Mouse (Mus musculus) urinary bladder, adult 2 months (tissue): ENCODE data around the gene Noct. TPM values are rescaled to one million over a fixed set of nuclear protein-coding genes. Genes with fewer than 3 reads are reported as not detected.
A peak's percentile ranks its signal among the peaks of the same experiment; 100 is the strongest.

ENCODE experiments used
- DNase-seq: peaks from one replicate; pipeline ENCODE4 v3.0.0; 2022; ENCODE audit warnings: low spot score
- polyA plus RNA-seq: library from polyadenylated mRNA; depleted of rRNA; stranded (reverse); fragments of >200 nt; gene quantifications from 2 replicates; pipeline ENCODE4 v1.2.3, GENCODE M21; 2012

Noct gene
- polyA plus RNA-seq, 1 experiment, result 12.5 TPM

GRCm38 (mm10) chr3:51230886-51231285 is 6.6 kb downstream of the Noct start:
- DNase-seq, result no peak

GRCm38 (mm10) chr3:51231499-51231898 is 7.3 kb downstream of the Noct start:
- DNase-seq, result no peak

GRCm38 (mm10) chr3:51232205-51232910 is 8.1 kb downstream of the Noct start:
- no peak for DNase-seq

- DNase-seq, result no peak
Observed at GRCm38 (mm10) chr3:51233474-51233873, 9.2 kb downstream of the Noct start.

- peak; percentile 68 for DNase-seq
Observed at GRCm38 (mm10) chr3:51233918-51234751, 9.9 kb downstream of the Noct start.

GRCm38 (mm10) chr3:51234752-51235055 is 10.5 kb downstream of the Noct start:
- no peak for DNase-seq

GRCm38 (mm10) chr3:51238515-51238914 is 14.3 kb downstream of the Noct start:
- DNase-seq, result no peak

GRCm38 (mm10) chr3:51239541-51239940 is 15.3 kb downstream of the Noct start:
- DNase-seq, result no peak

GRCm38 (mm10) chr3:51247704-51248103 is 23.5 kb downstream of the Noct start:
- no peak for DNase-seq

- DNase-seq, result no peak
Observed at GRCm38 (mm10) chr3:51248600-51248999, 24.4 kb downstream of the Noct start.

- no peak for DNase-seq
Observed at GRCm38 (mm10) chr3:51249460-51249859, 25.2 kb downstream of the Noct start.

GRCm38 (mm10) chr3:51249866-51250265 is 25.6 kb downstream of the Noct start:
- DNase-seq, result no peak

GRCm38 (mm10) chr3:51251057-51251456 is 26.8 kb downstream of the Noct start:
- no peak for DNase-seq

- no peak for DNase-seq
Observed at GRCm38 (mm10) chr3:51252223-51252622, 28.0 kb downstream of the Noct start.

GRCm38 (mm10) chr3:51252689-51253402 is 28.6 kb downstream of the Noct start:
- DNase-seq, result no peak

- no peak for DNase-seq
Observed at GRCm38 (mm10) chr3:51254784-51255183, 30.5 kb downstream of the Noct start.

GRCm38 (mm10) chr3:51256450-51256849 is 32.2 kb downstream of the Noct start:
- DNase-seq, result no peak

GRCm38 (mm10) chr3:51258070-51258469 is 33.8 kb downstream of the Noct start:
- DNase-seq, result no peak

- DNase-seq, result no peak
Observed at GRCm38 (mm10) chr3:51262942-51263341, 38.7 kb downstream of the Noct start.

GRCm38 (mm10) chr3:51268434-51268833 is 44.2 kb downstream of the Noct start:
- no peak for DNase-seq

- no peak for DNase-seq
Observed at GRCm38 (mm10) chr3:51270069-51270817, 46.0 kb downstream of the Noct start.

- DNase-seq, result no peak
Observed at GRCm38 (mm10) chr3:51275956-51276398, 51.7 kb downstream of the Noct start.
